Mouse (Mus musculus) spleen, adult 2 months (tissue): ENCODE data around the gene Ucma.

Source experiments
- CTCF ChIP-seq: fragments of 200-500 bp; IDR thresholded peaks from 2 replicates; pipeline ENCODE4 v1.5.1; 2011; ENCODE audit warnings: mild to moderate bottlenecking, inconsistent platforms; ENCODE audit not compliant: insufficient read depth, insufficient read length, insufficient replicate concordance; ENCODE audit errors: extremely low read depth
- POLR2A ChIP-seq: fragments of 200-500 bp; IDR thresholded peaks from 2 replicates; pipeline ENCODE4 v1.6.1; 2011; ENCODE audit warnings: low read depth, low read length, inconsistent platforms

GRCm38 (mm10) chr2:5016922-5017321, 41.0 kb downstream of the Ucma start:
- TF ChIP-seq CTCF (no peak), POLR2A (no peak)
